Mouse (Mus musculus) spleen, adult 18-20 months (tissue): Measurements from ENCODE around the gene Cdt1.
"Not testable (repeated sequence)": the region's sequence is repeated elsewhere in the genome, so short reads cannot be mapped to it uniquely, and the experiment has no call there.

Experiments used
- DNase-seq, 2 experiments: peaks; one replicate each; pipeline ENCODE4 v3.0.0; 2022; ENCODE audit warnings: mixed read lengths in 2 of 2

Gene Cdt1

GRCm38 (mm10) chr8:122550234-122550994, 17.4 kb upstream of the Cdt1 start:
- DNase-seq: peak in 1 of 2 experiments; percentile 31

- DNase-seq: no peak
Measured at GRCm38 (mm10) chr8:122550995-122551264, 16.9 kb upstream of the Cdt1 start.

- DNase-seq: peak; percentile 86 to 96
Measured at GRCm38 (mm10) chr8:122551265-122552051, 16.4 kb upstream of the Cdt1 start, which contains the start of gene Piezo1. TSS of gene Piezo1 (minus strand) at chr8:122551329.

GRCm38 (mm10) chr8:122554786-122555185, 13.0 kb upstream of the Cdt1 start:
- no peak for DNase-seq

GRCm38 (mm10) chr8:122556030-122557009, 11.5 kb upstream of the Cdt1 start:
- peak; percentile 73 to 74 for DNase-seq

GRCm38 (mm10) chr8:122557248-122558038, 10.4 kb upstream of the Cdt1 start:
- no peak for DNase-seq

- DNase-seq: no peak
Measured at GRCm38 (mm10) chr8:122558671-122559349, 9.0 kb upstream of the Cdt1 start.

- DNase-seq: no peak
Measured at GRCm38 (mm10) chr8:122561199-122561598, 6.6 kb upstream of the Cdt1 start.

- no peak for DNase-seq
Measured at GRCm38 (mm10) chr8:122564363-122565352, 3.2 kb upstream of the Cdt1 start.

- DNase-seq: no peak
Measured at GRCm38 (mm10) chr8:122566766-122567165, 1.0 kb upstream of the Cdt1 start.

GRCm38 (mm10) chr8:122568109-122568504, 292 bp downstream of the Cdt1 start:
- DNase-seq: peak; percentile 79 to 86

- no peak for DNase-seq
Measured at GRCm38 (mm10) chr8:122568881-122569309, 1.1 kb downstream of the Cdt1 start.

GRCm38 (mm10) chr8:122569329-122569728, 1.5 kb downstream of the Cdt1 start:
- DNase-seq: no peak

- DNase-seq: no peak
Measured at GRCm38 (mm10) chr8:122569996-122570395, 2.2 kb downstream of the Cdt1 start.

GRCm38 (mm10) chr8:122571153-122571552, 3.3 kb downstream of the Cdt1 start:
- no peak for DNase-seq

GRCm38 (mm10) chr8:122571750-122572267, 4.0 kb downstream of the Cdt1 start:
- DNase-seq: no peak

- DNase-seq: no peak
Measured at GRCm38 (mm10) chr8:122572751-122573150, 4.9 kb downstream of the Cdt1 start.

GRCm38 (mm10) chr8:122573176-122573575, 5.4 kb downstream of the Cdt1 start:
- DNase-seq: not testable (repeated sequence)

GRCm38 (mm10) chr8:122573577-122573976, 5.8 kb downstream of the Cdt1 start:
- no peak for DNase-seq

- no peak for DNase-seq
Measured at GRCm38 (mm10) chr8:122574264-122574663, 6.4 kb downstream of the Cdt1 start.
